Mouse (Mus musculus) liver, embryonic 13.5 days (tissue): ENCODE measurements around the gene Gm15085. TPM values are rescaled to one million over a fixed set of nuclear protein-coding genes. Genes with fewer than 3 reads are reported as not detected.
"Not testable (repeated sequence)": the region's sequence is repeated elsewhere in the genome, so short reads cannot be mapped to it uniquely, and the experiment has no call there.

Experiments
- ATAC-seq: fragments of 200-750 bp; cut with Nextera tagmentation; 2 replicates; pipeline ENCODE4 v1.8.0; 2017; ENCODE audit warnings: low read depth, mild to moderate bottlenecking, moderate number of reproducible peaks, moderate library complexity
- DNase-seq: peaks from one replicate; pipeline ENCODE4 v3.0.0; 2022
- H3K27ac ChIP-seq: fragments of 300-500 bp; sonication (generic); 2 replicates; pipeline ENCODE4 v1.5.1; 2015; ENCODE audit warnings: moderate library complexity, mild to moderate bottlenecking, inconsistent platforms
- H3K27me3 ChIP-seq: fragments of 300-500 bp; sonication (generic); 2 replicates; pipeline ENCODE4 v1.6.1; 2015; ENCODE audit warnings: mild to moderate bottlenecking, inconsistent platforms
- H3K36me3 ChIP-seq: fragments of 300-500 bp; sonication (generic); 2 replicates; pipeline ENCODE4 v1.6.1; 2015; ENCODE audit warnings: mild to moderate bottlenecking, inconsistent platforms
- H3K4me1 ChIP-seq: fragments of 300-500 bp; sonication (generic); replicated peaks from 2 replicates; pipeline ENCODE4 v1.6.1; 2015; ENCODE audit warnings: inconsistent platforms
- H3K4me2 ChIP-seq: fragments of 300-500 bp; sonication (generic); 2 replicates; pipeline ENCODE4 v1.6.1; 2015; ENCODE audit warnings: inconsistent platforms, mild to moderate bottlenecking, moderate library complexity
- H3K4me3 ChIP-seq: fragments of 300-500 bp; sonication (generic); replicated peaks from 2 replicates; pipeline ENCODE4 v1.5.1; 2015; ENCODE audit warnings: mild to moderate bottlenecking, inconsistent platforms
- H3K9ac ChIP-seq: fragments of 300-500 bp; sonication (generic); 2 replicates; pipeline ENCODE4 v1.6.1; 2015; ENCODE audit warnings: mild to moderate bottlenecking, inconsistent platforms
- H3K9me3 ChIP-seq: fragments of 300-500 bp; sonication (generic); replicated peaks from 2 replicates; pipeline ENCODE4 v1.6.1; 2016; ENCODE audit warnings: inconsistent platforms
- WGBS: fragments of 180-500 bp; shearing (Covaris S2); methylation state at CpG from one replicate; pipeline ENCODE4 v1.1.7; 2015; ENCODE audit not compliant: insufficient replicate concordance; 5-methylcytosine and 5-hydroxymethylcytosine counted together
- polyA plus RNA-seq: library from polyadenylated mRNA; unstranded; fragments of >200 nt; fragmentation: Nextera tagmentation; extraction: Ambion mirVana; gene quantifications from 2 replicates; pipeline ENCODE4 v1.2.1, GENCODE M21; 2015

Gm15085 gene
- polyA plus RNA-seq: not detected in 2 replicates

- H3K36me3 ChIP-seq, H3K27me3 ChIP-seq, H3K4me3 ChIP-seq, ATAC-seq, H3K4me2 ChIP-seq, H3K27ac ChIP-seq, H3K4me1 ChIP-seq, DNase-seq, H3K9me3 ChIP-seq, H3K9ac ChIP-seq: not testable (repeated sequence)
- no CpG with 5 or more reads among the region's 6 CpGs for WGBS
These were observed at the start of gene Gm15085 for GRCm38 (mm10) chrX:149447317-149447716. Gene Gm15085, plus strand, starts transcription at chrX:149447617.

Other genes starting within 250 kb of the Gm15085 start
- gene Gm15093, start 175.2 kb upstream of the Gm15085 start, polyA plus RNA-seq: not detected in 2 replicates
- not detected in 2 replicates for gene Gm10439, start 147.0 kb downstream of the Gm15085 start, polyA plus RNA-seq